ENCODE assay signal across 15 mouse cellular contexts in the genomic region with DNA sequence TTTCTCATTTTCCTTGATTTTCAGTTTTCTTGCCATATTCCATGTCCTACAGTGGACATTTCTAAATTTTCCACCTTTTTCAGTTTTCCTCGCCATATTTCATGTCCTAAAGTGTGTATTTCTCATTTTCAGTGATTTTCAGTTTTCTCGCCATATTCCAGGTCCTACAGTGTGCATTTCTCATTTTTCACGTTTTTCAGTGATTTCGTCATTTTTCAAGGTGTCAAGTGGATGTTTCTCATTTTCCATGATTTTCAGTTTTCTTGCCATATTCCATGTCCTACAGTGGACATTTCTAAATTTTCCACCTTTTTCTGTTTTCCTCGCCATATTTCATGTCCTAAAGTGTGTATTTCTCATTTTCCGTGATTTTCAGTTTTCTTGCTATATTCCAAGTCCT. TPM values are rescaled to one million over a fixed set of nuclear protein-coding genes. Genes with fewer than 3 reads are reported as not detected.
DNase-seq lines count a peak whose midpoint lies in the region; ATAC-seq and TF ChIP-seq lines count a peak whose summit lies in the region.
"Not testable (repeated sequence)": the region's sequence is repeated elsewhere in the genome, so short reads cannot be mapped to it uniquely, and the experiment has no call there.
"Had no signal": no experiment of that assay in that cellular context is flagged by ENCODE, and none has a peak within 500 bp of the region (broad histone marks: within the 10 kb centered on the region; RNA-seq: fewer than 3 reads in every experiment).

No protein-coding gene starts in this region.

- 68% methylated on average over 5 of the region's 6 CpGs for WGBS in lung, adult 2 months

- not testable (repeated sequence) for TF ChIP-seq POLR2A in lung, adult 2 months (IDR thresholded peaks at IDR 0.05; ENCODE audit: borderline replicate concordance, extremely low read depth, low read depth, low read length)

- peak; percentile 33 for DNase-seq in cerebellum, adult 8-10 months
- DNase-seq in gastrocnemius, postnatal 10 days, result peak; percentile 58
- DNase-seq in kidney, adult 18-20 months, result peak; percentile 25
- peak; percentile 76 to 80 for DNase-seq in layer of hippocampus, postnatal 10 days (ENCODE audit: low spot score in 2 of 2)
- peak; percentile 41 for DNase-seq in lung, adult 2 months
- DNase-seq in right cerebral cortex, postnatal 14 days, result peak; percentile 2
- peak; percentile 72 for DNase-seq in thymus, postnatal 14 days

- ATAC-seq in CD4-positive, CD25-positive, alpha-beta regulatory T cell, adult 4 months, result peak; percentile 4

- not testable (repeated sequence) for TF ChIP-seq CTCF in lung, adult 2 months (IDR thresholded peaks at IDR 0.05; ENCODE audit: insufficient read depth, low read length)

- H3K4me3 ChIP-seq in lung, adult 2 months (replicated peaks; ENCODE audit: extremely low read depth, low read depth, low read length), result not testable (repeated sequence)

- H3K4me1 ChIP-seq in lung, adult 2 months (ENCODE audit: control insufficient read depth, insufficient read depth, low read length), result not testable (repeated sequence)

RNA-seq across cellular contexts. Expression of gene Gm10717, which starts 0.4 kb away (rescaled TPM):
- 1 to 10 TPM; 2.0 to 7.1 TPM for polyA plus RNA-seq in CD4-positive, CD25-positive, alpha-beta regulatory T cell, adult 4 months (2017; shearing (Covaris generic))
- total RNA-seq in gastrocnemius, postnatal 10 days (2021), result not detected
- total RNA-seq in layer of hippocampus, postnatal 10 days (2021), result not detected
- polyA plus RNA-seq in lung, adult 2 months (2012; rRNA removed), result not detected in 2 replicates
- polyA plus RNA-seq: forebrain, embryonic 10.5 days; heart, embryonic 11.5 days; limb, embryonic 11.5 days; testis, adult 2 months had no signal

RNA-seq across cellular contexts. Expression of gene Gm10718, which starts 2.3 kb away (rescaled TPM):
- 1 to 10 TPM in 1 of 2 experiments, not detected in 1; 1.7 TPM for polyA plus RNA-seq in CD4-positive, CD25-positive, alpha-beta regulatory T cell, adult 4 months (2017; shearing (Covaris generic))
- total RNA-seq in gastrocnemius, postnatal 10 days (2021), result 1 to 10 TPM in 1 of 2 experiments, under 1 TPM in 1; 0.94 to 1.6 TPM
- total RNA-seq in layer of hippocampus, postnatal 10 days (2021), result 1 to 10 TPM in 1 of 2 experiments, under 1 TPM in 1; 0.91 to 1.1 TPM
- not detected in 2 replicates for polyA plus RNA-seq in lung, adult 2 months (2012; rRNA removed)
- total RNA-seq: hindbrain, postnatal 0 days had no signal
- polyA plus RNA-seq: forebrain, embryonic 10.5 days; heart, embryonic 11.5 days; limb, embryonic 11.5 days; midbrain, embryonic 16.5 days; testis, adult 2 months had no signal

RNA-seq across cellular contexts. Expression of gene Gm10719, which starts 8.4 kb away (rescaled TPM):
- polyA plus RNA-seq in CD4-positive, CD25-positive, alpha-beta regulatory T cell, adult 4 months (2017; shearing (Covaris generic)), result 1 to 10 TPM in 1 of 2 experiments, not detected in 1; 1.8 TPM
- total RNA-seq in gastrocnemius, postnatal 10 days (2021), result 1 to 10 TPM in 1 of 2 experiments, not detected in 1; 1.3 TPM
- under 1 TPM; 0.62 to 0.76 TPM for total RNA-seq in layer of hippocampus, postnatal 10 days (2021)
- not detected in 2 replicates for polyA plus RNA-seq in lung, adult 2 months (2012; rRNA removed)
- total RNA-seq: hindbrain, postnatal 0 days had no signal
- polyA plus RNA-seq: forebrain, embryonic 10.5 days; heart, embryonic 11.5 days; limb, embryonic 11.5 days; lung, embryonic 16.5 days; midbrain, embryonic 16.5 days; testis, adult 2 months had no signal

RNA-seq across cellular contexts. Expression of gene Gm17535, which starts 8.7 kb away (rescaled TPM):
- polyA plus RNA-seq in CD4-positive, CD25-positive, alpha-beta regulatory T cell, adult 4 months (2017; shearing (Covaris generic)), result not detected
- not detected for total RNA-seq in gastrocnemius, postnatal 10 days (2021)
- total RNA-seq in layer of hippocampus, postnatal 10 days (2021), result not detected
- not detected in 2 replicates for polyA plus RNA-seq in lung, adult 2 months (2012; rRNA removed)
- total RNA-seq: hindbrain, postnatal 0 days had no signal
- polyA plus RNA-seq: forebrain, embryonic 10.5 days; heart, embryonic 11.5 days; hindbrain, postnatal 0 days; limb, embryonic 11.5 days; lung, embryonic 16.5 days; midbrain, embryonic 16.5 days; testis, adult 2 months had no signal

RNA-seq across cellular contexts. Expression of gene Gm10720, which starts 10.2 kb away (rescaled TPM):
- polyA plus RNA-seq in CD4-positive, CD25-positive, alpha-beta regulatory T cell, adult 4 months (2017; shearing (Covaris generic)), result not detected
- total RNA-seq in gastrocnemius, postnatal 10 days (2021), result not detected
- not detected for total RNA-seq in layer of hippocampus, postnatal 10 days (2021)
- polyA plus RNA-seq in lung, adult 2 months (2012; rRNA removed), result not detected in 2 replicates
- total RNA-seq: hindbrain, postnatal 0 days had no signal
- polyA plus RNA-seq: forebrain, embryonic 10.5 days; heart, embryonic 11.5 days; hindbrain, postnatal 0 days; limb, embryonic 11.5 days; lung, embryonic 16.5 days; midbrain, embryonic 16.5 days; testis, adult 2 months had no signal

Comparison
In these comparisons a context has a peak if more than half of its experiments do, and no peak if none do; other contexts are left out.
1. DNase-seq: peak in every context shown above with its lines; median percentile 78 in layer of hippocampus, postnatal 10 days; 72 in thymus, postnatal 14 days; 58 in gastrocnemius, postnatal 10 days; 41 in lung, adult 2 months; 33 in cerebellum, adult 8-10 months; 25 in kidney, adult 18-20 months; 2 in right cerebral cortex, postnatal 14 days.